Mouse (Mus musculus) left cerebral cortex, adult 8-10 months (tissue): Measurements from ENCODE around the gene Gapt. TPM values are rescaled to one million over a fixed set of nuclear protein-coding genes. Genes with fewer than 3 reads are reported as not detected.
A peak's percentile ranks its signal among the peaks of the same experiment; 100 is the strongest.

Experiments used
- DNase-seq, 2 experiments: peaks; one replicate each; pipeline ENCODE4 v3.0.0; 2022; ENCODE audit warnings: low spot score in 2 of 2
- total RNA-seq, 4 experiments: library from RNA; stranded (reverse); gene quantifications; 2 replicates each; pipeline ENCODE4 v1.2.4; 2022

Gapt gene
- total RNA-seq, 4 experiments from 2014 or later = 0.41 TPM; not detected in 3

- DNase-seq = no peak
These were observed 5.9 kb downstream of the Gapt start for GRCm38 (mm10) chr13:110351051-110351450.

DNA sequence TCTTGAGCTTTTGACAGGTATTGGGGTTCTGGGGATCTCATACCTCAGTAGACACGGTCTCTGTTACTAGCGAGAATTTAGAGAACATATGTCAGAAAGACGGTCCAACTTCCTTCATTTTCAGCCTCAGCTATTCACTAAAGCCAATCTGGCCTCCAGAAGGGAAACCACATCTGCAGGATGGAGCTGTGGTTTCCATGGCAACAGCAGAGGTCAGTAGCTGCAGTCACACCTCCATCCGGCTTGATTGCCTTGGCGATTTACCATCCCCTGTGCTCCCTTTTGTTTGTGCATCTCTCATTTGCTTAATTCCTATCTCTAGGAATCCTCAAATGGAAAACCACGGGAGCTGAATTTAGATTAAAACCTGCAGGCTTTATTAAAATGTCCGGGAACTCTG is 10.3 kb downstream of the Gapt start:
- DNase-seq = no peak

DNA sequence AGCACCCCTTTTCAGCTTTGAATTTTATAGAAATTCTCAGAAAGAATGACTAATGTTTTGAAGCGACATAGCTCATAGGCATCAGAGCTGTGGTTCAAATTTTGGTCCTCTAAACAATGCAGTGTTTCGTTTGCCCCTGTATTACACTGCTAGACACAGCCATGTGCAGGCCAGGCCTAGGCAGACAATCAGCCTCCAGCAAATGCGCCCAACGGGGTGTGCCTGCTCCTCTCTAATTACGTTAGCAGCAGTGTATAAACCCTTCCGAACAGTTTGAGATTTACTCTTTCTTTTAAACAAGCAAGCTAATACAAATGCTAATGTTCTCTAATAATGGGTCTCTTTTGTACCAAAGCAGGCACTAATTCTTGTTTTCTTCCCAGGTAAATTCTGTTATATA is 14.4 kb downstream of the Gapt start:
- no peak for DNase-seq

GRCm38 (mm10) chr13:110332958-110333597 is 23.9 kb downstream of the Gapt start:
- DNase-seq = no peak

DNA sequence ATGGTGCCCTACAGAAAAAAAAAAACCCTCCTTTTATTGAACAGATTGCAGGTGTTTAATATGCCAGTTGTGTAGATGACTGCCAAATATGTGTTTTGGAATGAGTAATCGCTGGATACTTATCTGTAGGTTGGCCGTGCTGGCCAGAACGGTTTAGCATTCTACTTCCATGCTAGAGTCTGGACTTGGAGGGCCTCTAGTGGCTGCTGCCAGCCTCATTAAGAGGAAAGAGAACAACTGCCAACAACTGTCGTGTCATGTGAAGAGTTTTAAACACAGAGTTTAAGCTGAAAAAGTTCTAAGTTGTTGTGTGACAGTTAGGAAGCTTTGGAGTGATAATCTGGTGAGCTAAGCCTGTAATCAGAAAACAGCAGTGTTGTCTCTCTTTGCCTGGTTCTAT is 38.3 kb downstream of the Gapt start:
- peak in 1 of 2 experiments; percentile 26 for DNase-seq

- no peak for DNase-seq
These were observed 49.8 kb downstream of the Gapt start for GRCm38 (mm10) chr13:110307188-110307587.

Other genes with a start within 250 kb of the Gapt start
- gene Rab3c, start 76.2 kb downstream of the Gapt start, total RNA-seq = 100 to 1,000 TPM; 159 to 189 (median 175) TPM
- gene Plk2, start 37.8 kb upstream of the Gapt start, total RNA-seq = 100 to 1,000 TPM; 225 to 252 (median 238) TPM